Mouse (Mus musculus) kidney, adult 9 months (tissue): ENCODE results near the gene Olfr961.

Source experiments
- DNase-seq: peaks from one replicate; pipeline ENCODE4 v3.0.0; 2022

Gene Olfr961

DNA sequence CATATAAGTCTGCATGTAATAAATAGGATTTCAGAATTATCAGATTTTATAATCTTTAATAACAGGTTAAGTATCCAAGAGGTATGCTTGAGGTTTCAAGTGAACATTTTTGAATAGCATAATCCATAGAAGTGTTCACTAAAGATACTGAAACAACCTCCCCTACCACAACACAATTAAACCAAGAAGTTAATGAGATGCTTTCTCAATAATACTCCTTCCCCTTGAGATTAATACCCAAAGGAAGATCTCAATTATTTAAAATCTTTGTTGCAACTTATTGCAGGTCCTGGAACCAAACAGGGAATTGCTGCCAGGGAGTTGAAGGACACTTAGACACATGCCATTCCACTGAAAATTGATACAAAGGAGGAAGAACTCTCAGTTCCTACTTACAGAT is at the start of gene Olfr961:
Olfr961 (plus strand) TSS at position 301 of the 400 bp plus-strand sequence.
- DNase-seq, result no peak

DNA sequence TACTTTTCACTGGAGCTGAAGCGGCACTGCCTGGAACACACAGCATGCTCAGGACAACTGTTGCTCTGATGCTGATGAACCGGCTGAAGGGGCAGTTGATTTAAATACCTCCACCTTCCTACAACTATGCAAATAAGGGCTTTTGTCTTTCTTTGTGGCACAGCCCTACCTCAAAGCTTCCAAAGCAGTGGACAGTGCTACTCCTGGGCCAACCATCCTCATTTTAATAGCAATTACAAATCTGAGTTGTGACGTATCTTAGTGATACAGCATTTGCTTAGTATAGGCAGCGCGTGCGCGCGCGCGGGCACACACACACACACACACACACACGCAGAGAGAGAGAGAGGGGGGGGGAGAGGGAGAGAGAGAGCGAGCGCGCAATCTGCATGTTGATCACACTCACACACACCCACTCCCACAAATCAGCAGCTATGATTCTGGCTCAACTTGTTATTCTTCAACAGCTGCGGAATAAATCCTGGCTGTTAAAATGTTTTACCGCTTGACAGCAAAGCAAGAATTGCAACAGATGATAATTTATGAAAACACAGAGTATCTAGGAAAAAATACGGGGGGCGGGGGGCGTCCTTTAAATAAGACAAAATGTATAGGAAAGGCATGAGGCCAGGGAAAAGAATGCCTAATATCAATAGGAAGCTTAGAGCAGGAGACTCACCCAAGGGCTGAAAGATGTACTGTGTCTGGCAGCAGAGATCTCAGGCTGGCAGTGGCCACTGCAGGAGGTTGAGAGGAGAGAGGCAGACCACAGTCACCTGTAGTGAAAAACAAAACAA is 42.2 kb upstream of the Olfr961 start:
- DNase-seq, result no peak

DNA sequence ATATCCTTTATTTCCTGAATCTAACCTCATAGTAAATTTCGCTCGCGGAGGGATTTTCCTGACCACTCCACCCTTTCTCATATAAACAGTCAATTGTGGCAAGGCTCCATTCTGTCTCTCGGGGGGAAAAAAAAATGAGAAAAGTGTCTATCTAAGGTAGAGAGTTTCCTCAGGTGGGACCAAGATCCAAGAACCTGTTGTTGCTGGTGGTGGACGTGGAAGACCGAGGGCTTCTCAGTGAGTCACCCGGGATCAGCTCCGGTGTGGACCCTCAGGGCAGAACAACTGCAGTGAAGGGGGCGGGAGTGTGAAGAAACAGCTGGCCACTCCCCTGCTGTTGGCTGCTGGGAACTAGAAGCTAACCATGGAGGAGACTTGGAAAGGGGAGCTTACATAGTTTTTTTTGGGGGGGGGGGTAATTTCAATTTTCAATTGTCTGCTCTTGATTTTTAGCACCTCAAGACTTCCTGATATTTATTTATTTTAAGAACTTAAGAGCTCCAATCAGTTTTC is 41.5 kb upstream of the Olfr961 start:
- DNase-seq, result no peak

DNA sequence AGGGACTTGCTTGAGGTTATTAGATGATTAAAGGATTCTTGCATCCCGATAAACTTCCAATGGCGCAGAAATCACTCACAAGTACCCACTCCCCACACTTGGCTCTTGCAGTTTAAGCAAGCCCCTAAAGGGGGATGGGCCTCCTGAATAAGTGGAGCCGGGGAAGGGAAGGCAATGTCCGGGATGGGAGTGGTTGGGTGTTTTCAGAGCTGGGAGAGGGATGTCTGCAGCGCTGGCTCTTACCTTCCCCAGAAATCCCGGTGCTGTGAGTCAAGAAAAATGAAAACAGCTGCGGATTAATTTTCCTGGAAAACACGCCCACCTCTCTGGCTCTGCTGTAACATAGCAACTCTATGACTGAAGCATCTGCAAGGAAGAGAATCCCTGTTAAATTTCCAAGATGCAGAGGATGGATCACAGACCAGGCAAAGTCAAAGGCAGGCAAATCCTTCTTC is 40.9 kb upstream of the Olfr961 start, which contains the start of gene AW551984:
AW551984 (minus strand) TSS at position 405 of the 455 bp plus-strand sequence.
- no peak for DNase-seq

DNA sequence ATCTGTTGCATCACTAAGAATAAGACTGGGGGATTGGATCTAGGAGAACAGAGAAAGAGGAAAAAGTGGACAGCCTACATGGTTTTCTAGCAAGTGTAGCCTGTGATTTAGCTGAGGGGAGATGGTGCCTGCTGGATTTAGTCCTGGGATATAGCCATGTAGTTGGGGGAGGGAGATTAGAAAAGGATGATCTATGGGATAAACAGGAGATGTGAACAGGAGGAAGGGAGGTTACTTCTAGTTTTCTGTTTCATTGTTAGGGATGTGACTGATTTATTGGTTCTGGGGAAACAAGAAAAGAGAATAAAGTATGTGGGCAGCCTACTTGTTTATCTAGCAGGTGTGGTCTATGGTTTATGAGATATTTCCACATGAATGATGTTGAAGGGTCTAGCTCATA is 36.4 kb upstream of the Olfr961 start:
- no peak for DNase-seq

DNA sequence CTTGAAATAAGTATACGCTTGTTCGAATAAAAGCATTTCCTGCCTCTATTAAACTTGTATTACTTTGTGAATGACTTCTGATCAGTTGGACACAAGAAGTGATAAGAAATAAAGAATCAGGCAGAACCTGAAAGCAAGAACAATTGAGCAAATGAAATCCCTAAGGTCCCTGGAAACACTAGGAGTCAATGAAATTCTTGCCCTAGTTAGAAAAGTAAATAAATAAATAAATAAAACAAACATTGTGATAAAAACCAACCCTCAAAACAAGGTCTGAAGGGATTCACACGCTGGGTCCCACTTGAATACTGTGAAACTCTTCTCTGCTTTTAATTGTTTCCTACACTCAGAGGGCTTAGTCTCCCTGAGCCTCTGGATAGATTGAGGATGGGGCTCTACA is 34.5 kb upstream of the Olfr961 start, which contains the start of gene Olfr148:
Olfr148 (plus strand) TSS at position 301 of the 400 bp plus-strand sequence.
- no peak for DNase-seq

DNA sequence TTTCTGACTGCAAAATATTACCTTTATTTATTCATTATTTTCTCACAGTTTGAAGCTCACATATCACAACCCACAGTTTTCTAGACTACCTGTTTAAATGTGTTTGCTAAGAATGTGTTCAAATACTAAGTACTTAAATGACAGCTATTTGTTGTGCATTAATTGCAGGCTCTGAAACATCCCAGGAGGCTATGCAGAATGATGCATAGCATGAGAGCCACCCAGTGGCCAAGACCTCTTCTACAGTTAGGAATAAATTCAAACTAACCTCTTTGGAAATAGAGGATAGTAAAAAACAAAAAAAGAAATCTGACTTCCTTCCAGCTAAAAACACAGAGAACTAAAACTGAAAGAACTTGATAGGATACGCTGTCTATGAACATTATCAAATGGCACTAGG is 32.9 kb upstream of the Olfr961 start:
- DNase-seq, result no peak

DNA sequence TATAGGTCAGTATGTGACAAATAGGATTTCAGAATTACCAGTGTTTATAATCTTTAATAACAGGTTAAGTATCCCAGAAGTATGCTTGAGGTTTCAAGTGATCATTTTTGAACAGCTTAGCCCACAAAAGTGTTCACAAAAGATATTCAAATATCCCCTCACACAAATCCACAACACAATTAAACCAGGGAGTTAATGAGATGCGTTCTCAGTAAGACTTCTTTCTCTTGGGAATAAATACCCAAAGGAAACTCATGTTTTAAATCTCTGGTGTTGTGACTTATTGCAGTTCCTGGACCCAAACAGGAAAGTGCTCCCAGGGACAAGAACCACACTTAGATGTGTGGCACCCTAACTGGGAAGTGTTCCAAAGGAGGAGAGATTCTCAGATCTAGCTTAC is 23.8 kb upstream of the Olfr961 start, which contains the start of gene Olfr960:
Olfr960 (plus strand) TSS at position 301 of the 400 bp plus-strand sequence.
- DNase-seq, result no peak

DNA sequence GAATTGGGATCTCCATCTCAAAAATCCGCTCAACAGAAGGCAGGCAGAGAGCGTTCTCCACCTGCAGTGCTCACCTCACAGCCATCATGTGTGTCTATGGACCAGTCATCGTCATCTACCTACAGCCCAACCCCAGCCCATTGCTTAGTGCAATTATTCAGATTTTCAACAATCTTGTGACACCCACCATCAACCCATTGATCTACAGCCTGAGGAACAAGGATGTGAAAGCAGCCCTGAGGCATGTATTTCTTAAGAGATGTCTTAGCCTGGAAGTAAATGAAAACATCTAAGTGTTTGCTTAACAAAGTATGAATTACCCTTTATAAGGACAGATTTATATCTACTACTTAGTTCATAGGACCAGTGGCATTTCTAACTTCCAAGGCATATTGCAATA is 21.1 kb upstream of the Olfr961 start:
- DNase-seq, result no peak

DNA sequence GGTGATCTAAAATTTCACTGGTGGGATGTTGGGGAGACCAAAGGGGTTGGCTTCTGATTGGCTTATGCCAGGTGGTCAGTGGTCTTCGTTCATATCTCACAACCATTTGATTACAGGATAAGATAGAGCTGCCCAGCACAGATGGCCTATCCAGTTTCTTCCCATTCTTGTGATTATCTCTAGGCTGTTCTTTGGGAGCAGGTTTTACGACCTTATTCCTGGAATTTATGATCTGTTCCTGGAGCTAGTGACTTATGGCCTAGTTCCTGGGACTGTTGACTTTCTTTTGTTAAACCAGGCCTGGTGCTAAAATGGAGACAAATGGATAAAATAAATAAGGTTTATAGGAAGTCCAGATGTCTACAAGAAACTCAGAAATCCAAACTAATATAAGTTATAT is 20.2 kb upstream of the Olfr961 start:
- no peak for DNase-seq

DNA sequence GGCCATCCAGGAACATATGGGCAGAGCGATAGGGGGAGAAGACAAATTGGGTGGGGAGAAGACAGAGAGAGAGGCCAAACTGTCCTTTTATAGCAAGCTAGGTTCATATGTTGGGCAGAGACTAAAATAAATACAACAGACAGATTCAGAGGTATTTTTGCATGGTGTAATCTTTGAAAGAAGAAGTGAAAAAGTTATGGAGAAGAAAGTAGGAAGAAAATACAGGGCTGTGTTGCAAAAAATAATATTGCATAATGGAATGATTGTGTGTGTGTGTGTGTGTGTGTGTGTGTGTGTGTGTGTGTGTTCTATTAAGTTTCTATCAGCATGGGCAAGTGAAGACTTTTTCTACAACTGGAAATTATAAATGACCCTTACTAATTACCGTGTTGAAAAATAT is 15.8 kb upstream of the Olfr961 start:
- no peak for DNase-seq

DNA sequence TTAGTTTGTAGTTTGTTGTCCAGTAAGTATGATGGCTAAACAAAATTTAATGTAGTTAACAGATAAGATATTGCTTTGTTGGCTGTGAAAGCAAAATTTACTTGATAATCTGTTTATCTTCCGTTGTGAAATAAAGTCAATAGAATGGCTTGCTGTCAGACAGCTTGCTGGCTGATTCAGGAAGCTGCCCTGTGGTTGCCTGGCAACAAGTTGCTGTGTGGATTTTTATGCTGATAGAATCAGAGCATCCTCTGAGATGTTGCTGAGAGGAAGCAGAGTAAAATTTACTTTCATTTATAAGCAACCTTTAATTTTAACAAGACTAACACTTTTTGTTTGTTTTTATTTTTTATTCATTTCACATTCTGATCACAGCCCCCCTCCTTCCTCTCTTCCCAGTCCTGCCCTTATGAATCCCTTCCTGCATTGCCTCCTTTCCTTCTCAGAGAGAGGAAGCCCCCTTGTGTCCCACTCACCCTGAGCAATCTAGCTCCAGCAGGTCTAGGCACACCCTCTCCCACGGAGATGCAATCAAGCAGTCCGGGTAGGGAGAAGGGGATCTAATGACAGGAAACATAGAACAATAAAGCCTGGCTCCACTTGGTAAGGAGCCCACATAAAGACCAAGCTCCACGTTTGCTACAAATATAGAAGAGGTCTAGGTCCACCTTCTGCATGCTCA is 10.8 kb upstream of the Olfr961 start:
- no peak for DNase-seq

DNA sequence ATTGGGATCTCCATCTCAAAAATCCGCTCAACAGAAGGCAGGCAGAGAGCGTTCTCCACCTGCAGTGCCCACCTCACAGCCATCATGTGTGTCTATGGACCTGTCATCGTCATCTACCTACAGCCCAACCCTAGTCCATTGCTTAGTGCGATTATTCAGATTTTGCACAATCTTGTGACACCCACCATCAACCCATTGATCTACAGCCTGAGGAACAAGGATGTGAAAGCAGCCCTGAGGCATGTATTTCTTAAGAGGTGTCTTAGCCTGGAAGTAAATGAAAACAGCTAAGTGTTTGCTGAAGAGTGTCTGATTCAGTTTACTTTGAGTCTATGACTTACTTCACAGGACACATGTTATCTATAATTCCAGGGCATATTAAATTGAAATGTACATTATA is 2.5 kb downstream of the Olfr961 start:
- no peak for DNase-seq

DNA sequence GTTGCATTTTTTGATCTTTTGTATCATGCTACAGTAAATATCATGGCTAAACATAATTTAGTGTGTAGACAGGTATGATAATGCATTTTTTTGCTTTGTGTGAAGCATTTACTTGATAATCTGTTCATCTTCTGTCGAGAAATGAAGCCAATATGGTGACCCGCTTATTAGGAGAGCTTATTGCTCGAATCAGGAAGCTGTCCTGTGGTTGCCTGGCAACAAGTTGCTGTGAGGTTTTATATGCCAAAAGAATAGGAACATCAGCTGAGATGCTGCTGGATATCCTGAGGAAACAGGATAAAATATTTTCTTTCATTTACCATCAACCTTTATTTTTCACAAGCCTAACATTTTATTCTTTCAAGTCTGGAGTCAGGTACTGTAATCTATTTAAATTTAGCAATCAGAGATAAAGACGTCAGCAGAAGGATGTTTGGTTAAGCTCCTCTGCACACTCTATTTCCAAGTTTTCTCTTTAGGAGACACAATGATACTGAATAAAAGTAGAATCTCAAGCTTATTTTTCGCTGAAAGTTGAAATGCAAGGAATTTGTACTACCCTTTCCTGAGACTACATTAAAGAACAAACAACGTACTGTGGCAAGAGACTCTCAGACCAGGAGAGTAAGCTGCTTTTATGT is 10.0 kb downstream of the Olfr961 start:
- DNase-seq, result no peak

DNA sequence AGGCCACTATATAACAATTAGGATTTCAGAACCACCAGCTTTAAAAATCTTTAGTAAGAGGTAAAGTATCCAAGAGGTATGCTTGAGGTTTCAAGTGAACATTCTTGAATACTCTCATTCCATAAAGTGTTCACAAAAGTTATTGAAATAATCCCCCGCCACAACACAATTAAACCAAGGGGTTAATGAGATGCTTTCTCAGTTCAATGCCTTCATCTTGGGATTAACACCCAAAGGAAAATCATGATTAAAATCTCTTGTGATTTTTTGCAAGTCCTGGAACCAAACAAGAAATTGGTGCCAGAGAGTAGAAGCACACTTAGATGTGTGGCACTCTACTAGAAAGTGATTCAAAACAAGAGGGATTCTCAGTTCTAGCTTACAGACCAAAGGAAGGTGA is 22.0 kb downstream of the Olfr961 start, which contains the start of gene Olfr963:
Olfr963 (plus strand) TSS at position 301 of the 400 bp plus-strand sequence.
- no peak for DNase-seq

DNA sequence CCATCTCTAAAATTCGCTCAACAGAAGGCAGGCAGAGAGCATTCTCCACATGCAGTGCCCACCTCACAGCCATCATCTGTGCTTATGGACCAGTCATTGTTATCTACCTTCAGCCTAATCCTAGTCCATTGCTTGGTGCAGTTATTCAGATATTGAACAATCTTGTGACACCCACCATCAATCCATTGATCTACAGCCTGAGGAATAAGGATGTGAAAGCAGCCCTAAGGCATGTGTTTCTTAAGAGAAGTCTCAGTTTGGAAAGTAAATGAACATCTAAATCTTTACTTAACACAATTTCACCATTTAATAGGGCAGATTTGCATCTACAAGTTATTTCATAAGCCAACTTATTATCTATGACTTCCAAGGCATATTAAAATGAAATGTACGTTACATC is 24.8 kb downstream of the Olfr961 start:
- DNase-seq, result no peak

DNA sequence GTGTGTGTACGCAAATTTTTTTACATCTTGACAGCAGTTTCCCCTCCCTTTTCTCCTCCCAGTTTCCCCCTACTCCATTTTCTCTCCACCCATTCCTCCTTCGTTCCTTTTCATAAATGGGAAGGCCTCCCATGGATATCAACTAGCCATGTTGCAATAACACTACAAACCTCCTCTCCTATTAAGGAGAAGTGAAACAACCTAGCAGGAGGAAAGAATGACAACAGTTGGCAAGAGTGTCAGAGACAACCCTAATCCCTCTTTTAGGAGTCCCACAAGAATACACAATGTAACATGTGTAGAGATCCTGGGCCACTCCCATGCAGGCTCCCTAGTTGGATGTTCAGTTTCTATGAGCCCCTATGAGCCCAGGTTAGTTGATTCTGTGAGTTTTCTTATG is 29.9 kb downstream of the Olfr961 start:
- DNase-seq, result no peak

DNA sequence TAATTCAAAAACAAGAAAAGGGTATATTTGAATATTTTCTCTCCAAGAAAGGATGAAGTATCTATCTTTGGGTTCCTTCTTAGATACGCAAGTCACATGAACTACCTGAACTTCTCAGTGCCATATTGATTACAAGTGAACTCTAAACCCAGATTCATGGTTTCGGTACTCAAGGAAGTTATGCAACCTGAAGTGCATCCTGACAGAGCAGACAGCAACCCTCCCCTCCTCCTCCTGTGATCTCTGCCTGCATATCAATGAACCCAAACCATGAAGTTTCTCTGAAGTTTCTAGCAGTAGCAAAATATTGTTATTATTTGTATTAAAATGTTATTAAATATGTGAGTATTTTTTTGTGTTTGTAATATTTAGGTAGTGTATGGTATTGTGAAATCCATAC is 33.7 kb downstream of the Olfr961 start:
- no peak for DNase-seq

DNA sequence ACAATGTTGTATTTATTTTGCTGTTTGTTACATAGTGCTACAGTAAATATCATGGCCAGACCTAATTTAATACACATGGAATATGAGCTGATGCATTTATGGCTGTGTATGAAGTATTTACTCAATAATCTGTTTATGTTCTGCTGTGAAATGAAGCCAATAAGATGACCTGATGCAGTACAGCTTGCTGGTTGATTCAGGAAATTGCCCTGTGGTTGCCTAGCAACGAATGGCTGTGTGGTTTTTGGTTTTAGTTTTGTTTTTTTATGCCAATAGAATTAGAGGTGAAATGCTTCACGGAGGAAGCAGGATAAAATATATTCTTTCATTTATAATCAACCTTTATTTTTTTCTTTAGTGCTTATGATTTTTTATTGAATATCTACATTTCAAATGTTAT is 34.4 kb downstream of the Olfr961 start:
- DNase-seq, result no peak
